Mouse (Mus musculus): ENCODE results near the gene Map4k2.

Map4k2 gene

DNA sequence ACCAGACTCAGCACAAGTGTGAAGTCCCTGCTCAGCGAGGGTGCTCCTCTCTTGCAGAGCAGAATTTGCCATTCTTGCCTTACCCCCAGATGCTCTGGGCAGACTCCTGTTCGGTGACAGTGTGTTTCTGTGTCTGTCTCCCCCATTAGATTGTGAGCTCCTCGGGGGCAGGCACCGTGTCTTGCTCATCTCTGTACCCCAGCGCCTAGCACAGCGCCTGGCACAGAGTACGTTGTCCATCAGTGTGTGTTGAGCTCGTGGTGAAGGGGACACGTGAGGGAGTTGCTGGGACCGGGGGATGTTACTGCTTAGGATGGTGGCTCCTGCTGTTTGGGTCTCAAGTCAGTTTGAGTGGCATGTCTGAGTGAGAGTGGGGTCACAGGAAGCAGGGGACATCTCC is 62.9 kb downstream of the Map4k2 start:
- DNase-seq, result peak; percentile 12

Measured in cerebellum, adult 8-10 months (tissue).